Mouse (Mus musculus) ES-Bruce4 (cell line): ENCODE measurements around the gene Rcor3.

Source experiments
- CTCF ChIP-seq: IDR thresholded peaks from one replicate; pipeline ENCODE4 v1.8.1; 2011; ENCODE audit warnings: low read depth, low read length
- EP300 ChIP-seq: IDR thresholded peaks from 2 replicates; pipeline ENCODE4 v1.6.1; 2011; ENCODE audit warnings: low read depth, low read length; ENCODE audit not compliant: insufficient read depth
- POLR2A ChIP-seq: IDR thresholded peaks from one replicate; pipeline ENCODE4 v1.8.1; 2011; ENCODE audit warnings: low read length; ENCODE audit not compliant: insufficient read depth

- TF ChIP-seq CTCF (no peak), POLR2A (no peak), EP300 (no peak)
Measured at GRCm38 (mm10) chr1:192081129-192081528, 56.7 kb downstream of the Rcor3 start.
